Mouse (Mus musculus): ENCODE results near the gene Slc18a2.

The Slc18a2 gene

DNA sequence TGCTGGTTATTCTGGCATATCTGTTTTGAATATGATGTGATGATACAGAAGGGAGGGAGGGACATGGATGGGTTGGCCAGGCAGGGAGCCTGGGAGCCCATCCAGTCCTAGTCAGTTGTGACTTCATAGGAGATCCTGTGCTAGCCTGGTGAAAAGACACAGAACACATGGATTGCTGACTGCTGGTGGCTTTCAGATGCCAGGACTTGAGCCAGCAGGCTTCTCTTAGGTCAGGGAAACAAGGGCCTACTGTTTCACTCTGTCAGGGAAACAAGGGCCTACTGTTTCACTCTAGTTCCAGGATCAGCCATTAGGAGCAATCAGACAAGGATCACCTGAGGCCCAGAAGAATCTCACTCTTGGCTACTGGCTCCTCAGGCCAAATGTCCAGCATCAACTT lies 20.1 kb downstream of the Slc18a2 start:
- no peak for DNase-seq

DNA sequence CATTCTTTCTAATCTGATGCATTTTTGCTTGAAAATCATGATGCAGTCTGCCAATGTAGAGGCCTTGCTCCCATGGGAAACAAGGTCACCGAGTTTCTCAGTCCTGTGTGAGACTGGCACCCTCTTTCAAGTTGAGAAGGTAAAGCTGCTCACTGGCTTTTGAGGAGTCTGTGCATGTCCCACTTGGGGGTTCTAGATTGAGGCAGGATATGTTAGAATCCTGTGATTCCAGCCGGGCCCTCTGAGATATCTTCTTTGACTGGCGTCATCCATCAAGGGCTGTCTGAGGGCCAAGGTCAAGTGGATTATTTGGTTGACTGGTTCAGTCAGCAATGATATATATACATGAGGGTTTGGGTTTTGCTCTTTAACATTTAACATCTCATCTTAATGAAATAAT lies 21.3 kb downstream of the Slc18a2 start:
- no peak for DNase-seq

DNA sequence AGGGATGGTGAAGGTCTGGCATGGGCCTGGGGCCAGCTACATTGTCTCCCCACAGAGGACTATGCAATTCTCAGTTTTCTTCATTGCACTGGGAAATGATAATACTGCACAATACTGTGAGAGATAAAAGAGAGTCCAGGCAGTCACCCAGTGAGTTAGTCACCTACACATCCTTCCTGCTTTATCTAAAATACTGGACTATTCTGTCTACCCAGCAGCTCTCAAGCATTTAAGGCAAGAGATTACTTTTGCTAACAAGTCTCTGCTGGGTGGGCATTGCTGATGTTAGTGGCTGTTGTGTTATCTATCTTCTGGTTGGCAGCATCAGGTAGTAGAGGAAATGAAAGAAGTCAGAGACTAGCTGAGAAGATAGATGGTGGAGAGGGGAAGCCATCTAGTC lies 28.3 kb downstream of the Slc18a2 start:
- no peak for DNase-seq

DNA sequence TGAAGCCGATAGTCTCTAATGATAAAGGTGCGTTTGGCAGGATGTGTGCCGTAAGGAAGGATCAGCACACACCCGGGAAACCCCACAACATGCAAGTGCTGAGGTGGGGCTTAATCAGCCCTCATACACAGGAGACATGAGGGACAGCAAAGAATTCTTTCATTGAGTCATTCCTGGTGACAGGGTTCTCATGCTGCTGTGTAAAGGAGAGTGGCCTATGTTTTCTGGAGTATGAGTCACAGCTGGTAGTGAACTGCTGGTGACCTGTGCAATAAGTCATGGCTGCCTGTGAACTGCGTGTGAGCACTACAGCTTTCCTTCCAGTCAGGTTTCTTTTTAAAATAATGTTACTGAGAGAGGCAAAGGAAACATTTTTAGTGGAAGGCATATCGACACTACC lies 29.1 kb downstream of the Slc18a2 start:
- no peak for DNase-seq

DNA sequence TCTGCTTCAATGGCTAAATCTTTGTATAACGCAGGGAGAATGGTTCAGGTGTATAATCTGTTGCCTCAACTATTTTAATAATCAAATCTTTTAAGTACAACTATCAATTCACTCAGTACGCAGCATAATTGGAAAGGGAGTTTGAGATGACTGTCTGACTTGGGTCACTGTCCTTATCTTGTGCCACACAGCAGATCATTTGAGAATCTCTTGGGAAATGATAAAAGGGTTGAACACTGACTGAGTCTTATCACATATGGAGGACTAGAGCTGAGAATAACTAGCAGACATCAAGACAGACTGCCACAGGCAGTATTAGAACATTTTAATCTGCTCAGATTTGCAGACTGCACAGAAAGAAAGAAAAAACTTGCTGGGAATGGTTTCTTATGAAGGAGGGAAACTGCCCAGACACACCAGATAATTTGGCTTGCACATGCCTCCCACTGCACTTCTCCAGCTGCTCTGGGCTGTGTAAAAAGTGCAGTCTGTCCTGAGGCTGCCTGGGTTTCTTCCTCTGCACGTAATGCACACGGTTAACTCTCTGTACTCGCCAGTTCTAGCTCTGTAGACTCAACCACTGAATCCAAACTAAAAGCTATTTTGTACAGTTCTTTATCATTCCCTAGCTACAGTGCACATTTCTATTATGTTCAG lies 31.6 kb downstream of the Slc18a2 start:
- DNase-seq, result peak; percentile 19

DNA sequence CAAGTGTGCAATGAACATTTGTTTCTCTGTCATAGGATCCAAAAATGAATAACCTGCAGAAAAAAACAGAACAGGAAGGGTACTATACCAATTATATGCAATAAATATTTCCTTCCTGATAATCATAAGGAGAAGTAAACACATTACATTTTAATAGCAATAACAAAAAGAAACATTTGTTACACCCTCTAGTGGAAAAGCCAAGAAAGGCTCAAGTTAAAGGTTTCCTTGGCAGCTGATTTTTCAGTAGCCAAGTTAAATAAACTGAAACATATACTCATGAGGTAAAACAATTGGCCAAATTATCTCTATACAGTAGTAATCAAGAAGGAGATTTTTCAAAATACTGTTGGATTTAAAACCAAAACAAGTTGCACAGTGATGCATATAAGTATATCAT lies 54.6 kb downstream of the Slc18a2 start:
- no peak for DNase-seq

DNA sequence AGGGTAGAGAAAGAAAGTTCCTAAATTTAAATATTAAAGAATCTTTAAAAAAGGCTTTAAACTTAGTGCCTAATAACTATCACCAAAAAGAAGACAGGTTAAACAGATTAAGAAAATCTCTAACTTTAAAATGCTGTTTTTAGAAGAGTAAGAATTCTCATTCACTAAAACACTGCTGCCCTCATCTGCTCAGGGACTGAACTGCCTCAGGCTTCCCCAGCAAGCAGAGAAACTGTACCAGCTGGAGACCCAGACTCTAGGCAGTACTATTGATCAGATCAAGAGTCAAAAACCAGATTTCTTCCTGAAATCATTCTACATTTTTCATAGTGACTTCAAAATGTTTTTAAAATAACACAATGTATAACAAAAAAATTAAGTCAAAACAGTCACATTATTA lies 55.9 kb downstream of the Slc18a2 start:
- no peak for DNase-seq

DNA sequence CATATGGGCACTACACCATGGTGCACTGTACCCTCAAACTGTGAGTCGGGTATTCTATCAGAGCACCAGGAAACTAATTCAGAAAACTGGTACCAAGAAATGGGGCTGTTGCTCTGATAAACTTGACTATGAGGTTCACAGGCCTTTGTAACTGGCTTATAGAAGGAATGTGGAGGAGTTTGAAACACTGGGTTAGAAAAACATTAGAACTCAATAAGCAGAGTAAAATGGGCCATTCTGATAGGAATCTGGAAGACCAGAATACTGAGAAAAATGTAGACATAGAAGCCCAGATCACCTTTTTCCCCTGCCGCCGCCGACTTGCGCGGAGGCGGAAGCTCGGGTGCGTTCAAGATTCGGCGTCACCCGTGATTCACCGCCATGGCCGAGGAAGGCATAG lies 61.3 kb downstream of the Slc18a2 start, which contains the start of gene Rps12-ps3:
TSS of gene Rps12-ps3 (plus strand) at position 301 of the 400 bp plus-strand sequence.
- DNase-seq, result no peak

DNA sequence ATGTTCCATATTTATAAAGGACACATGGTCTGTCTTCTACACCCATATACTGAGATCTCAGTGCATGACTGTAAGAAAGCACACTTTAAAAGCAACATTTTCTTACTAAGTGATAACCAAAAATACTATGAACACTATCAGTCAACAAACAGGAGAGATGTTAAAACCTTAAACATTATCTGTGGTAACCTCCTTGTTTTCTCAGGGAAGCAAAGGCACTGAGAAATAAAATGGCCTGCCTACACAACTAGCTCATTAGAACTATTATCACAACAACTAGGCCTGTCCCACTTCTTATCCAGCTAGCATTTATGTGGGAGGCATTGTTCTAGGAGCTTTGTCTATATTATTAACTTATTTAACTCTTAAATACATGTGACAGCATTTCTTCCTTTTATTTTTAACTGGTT lies 70.1 kb downstream of the Slc18a2 start:
- DNase-seq, result no peak

DNA sequence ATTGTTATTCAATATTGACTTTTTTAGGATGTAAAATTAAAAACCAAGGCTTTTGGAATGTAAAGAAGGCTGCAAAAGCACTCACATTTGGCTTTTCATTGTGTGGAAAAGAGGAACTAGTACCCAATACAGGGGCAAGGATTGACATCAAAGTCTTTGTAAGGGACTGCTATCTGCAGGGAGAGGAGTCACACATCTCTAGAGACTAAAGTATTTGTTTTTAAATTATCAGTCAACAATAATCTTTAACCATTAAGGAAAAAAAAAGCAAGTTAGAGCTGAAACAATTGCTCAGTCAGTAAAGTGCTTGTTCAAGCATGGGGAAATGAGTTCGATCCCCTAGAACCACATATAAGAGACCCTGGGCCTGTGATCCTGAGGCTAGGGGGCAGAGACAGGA lies 76.0 kb downstream of the Slc18a2 start:
- DNase-seq, result no peak

DNA sequence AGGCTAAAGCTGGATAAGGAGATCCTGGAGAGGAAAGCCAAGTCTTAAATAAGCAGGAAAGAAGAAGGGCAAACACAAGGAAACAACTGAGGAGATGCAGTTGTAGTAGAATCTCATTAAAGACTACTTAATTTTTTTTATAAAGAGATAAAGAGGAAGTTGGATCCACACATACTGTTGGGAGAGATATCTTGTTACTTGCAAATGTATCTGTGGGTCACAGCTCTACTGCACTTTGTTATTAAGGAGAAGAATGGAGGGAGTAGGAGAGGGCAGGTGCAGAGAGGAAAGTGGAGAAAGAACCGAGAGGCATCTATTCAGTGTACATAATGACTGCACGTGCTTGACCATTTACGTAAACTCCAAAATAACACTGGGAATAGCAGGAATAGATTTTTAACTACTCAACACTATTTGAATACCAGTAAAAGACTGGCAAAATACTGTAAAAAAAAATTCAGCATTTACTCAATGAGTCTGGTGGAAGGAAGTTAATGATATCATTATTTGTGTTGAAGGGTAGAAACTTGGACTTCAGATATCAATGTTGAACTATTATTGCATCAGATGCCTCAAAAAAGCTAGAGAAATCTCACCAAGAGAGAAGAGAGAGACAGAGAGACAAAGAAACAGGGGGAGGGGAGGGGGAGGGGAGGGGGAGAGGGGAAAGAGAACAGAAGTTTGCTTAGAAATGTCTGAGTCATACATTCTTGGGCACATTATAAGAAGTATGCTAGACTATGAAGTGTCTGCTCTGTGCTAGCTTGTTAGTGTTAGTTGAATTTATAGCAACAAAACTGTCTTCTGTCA lies 77.4 kb downstream of the Slc18a2 start:
- DNase-seq, result no peak

DNA sequence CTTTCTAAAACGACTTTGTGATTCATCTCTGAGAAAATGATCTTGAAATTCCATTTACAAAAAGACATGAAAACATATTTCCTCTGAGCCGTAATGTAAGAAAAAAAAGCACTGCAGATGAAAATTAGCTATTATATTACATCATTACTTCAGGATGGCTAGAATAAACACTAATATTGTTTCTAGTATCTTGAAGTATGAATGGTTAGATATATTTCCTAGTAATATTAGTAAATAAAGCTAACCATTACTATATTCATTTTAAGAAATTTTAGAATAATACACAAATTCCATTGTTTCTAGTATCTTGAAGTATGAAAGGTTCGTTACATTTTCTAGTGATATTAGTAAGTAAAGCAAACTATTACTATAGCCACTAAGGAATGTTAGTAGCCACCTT lies 79.2 kb downstream of the Slc18a2 start:
- no peak for DNase-seq

DNA sequence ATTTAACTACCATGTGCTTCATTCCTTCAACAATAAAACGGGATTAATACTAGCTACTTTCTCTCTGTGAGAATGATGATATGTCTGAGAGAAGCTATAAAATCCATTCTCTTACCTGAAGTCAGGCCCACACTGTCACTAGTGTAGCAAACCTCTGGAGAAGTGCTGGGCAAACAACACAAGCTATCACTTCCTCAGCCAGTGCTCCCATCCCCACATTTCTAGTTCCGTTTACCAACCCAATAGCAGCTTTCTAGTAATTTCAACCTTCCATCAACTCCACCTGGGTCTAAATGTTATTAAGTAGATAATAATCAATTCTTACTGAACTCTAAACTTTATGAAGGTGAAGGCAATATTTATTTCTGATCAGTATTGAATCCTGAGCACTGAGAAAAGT lies 82.3 kb downstream of the Slc18a2 start:
- DNase-seq, result no peak

DNA sequence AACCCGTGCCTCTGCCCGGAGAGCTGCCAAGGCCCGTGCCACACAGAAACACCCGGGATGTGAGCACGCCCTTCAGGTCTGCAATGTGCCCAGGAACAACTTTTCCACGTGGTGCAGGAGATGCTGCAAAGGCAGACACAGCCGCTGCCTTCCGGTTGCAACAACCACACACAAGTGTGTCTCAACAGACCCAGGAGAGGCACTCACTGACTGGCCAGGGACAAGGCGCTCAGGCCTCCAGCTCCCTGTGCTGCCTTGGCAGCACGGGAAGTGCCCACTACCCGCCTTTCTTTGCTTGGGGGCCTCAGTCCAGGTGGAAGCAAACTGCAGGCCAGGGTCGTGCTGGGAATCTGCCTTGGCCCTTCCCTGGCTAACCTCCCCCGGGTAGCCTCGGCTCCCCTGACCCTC lies 83.6 kb downstream of the Slc18a2 start:
- DNase-seq, result peak; percentile 25

DNA sequence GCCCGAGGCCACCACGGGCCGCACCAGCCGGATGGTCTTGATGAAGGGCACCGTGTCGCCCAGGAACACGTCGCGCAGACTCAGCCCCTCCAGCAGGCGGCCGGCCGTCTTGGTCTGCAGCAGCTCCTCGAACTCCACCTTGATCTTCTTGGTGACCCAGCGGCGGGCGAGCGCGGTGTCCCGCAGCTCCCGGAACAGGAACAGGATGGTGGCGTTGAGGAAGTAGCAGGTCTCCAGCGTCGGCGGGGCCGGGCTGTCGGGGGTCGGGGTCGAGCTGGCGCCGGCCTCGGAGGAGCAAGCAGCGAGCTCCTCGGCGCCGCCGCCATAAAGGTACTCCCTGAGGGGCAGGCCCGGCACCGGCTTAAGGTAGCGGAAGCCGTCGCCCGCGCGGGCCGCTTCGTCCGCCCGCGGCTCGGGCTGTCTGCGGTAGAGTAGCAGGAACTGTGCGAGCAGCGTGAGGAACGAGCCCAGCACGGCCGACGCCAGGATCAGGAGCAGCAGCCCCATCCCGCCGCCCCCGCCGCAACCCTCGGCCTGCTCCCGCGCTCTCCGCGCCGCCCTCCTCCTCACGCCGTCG lies 84.5 kb downstream of the Slc18a2 start:
- peak; percentile 49 for DNase-seq
